In the genomic region with DNA sequence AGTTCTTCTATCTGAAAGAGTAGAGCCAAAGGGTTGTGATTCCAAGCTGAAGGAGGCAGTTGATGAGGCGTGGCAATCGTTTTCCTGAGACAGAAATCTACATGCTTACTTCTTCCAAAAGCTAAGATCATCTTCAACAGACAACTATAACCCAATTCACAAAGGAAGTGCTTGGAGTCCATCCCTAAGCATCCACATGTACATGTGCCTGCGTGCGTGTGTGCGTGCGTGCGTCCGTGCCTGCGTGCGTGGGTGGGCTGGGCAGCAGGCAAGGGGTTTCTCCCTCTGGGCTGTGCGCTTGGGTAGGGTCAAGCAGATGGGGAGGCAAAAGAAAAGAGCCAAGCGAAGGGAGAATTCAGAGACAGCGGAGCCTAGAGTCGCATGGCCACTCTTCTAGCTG, we compare ENCODE assay signal across 8 mouse cellular contexts.
A peak's percentile ranks its signal among the peaks of the same experiment; 100 is the strongest.
DNase-seq lines count a peak whose midpoint lies in the region; ATAC-seq and TF ChIP-seq lines count a peak whose summit lies in the region.
"Had no signal": no experiment of that assay in that cellular context is flagged by ENCODE, and none has a peak within 500 bp of the region (broad histone marks: within the 10 kb centered on the region; RNA-seq: fewer than 3 reads in every experiment).

No protein-coding gene starts in this region.

- no peaks in the 10 kb centered on the region for H3K9me3 ChIP-seq in heart, embryonic 13.5 days
- H3K9me3 ChIP-seq in E14TG2a.4 (ENCODE audit: low read length), result no peaks in the 10 kb centered on the region
- no peaks in the 10 kb centered on the region for H3K9me3 ChIP-seq in limb, embryonic 10.5 days (replicated peaks)

- DNase-seq in heart, postnatal 14 days, result no peak
- peak; percentile 60 for DNase-seq in R1 (ENCODE audit: low read depth, low spot score)
- no peak for DNase-seq in limb, embryonic 10.5 days (ENCODE audit: low spot score)
- no peak for DNase-seq in spleen, postnatal 14 days (ENCODE audit: low spot score in 2 of 2)
- no peak for DNase-seq in gastrocnemius, adult 8-10 months (ENCODE audit: low spot score in 2 of 2)
- DNase-seq: thymus, adult 2 months had no signal

- H3K4me1 ChIP-seq in heart, embryonic 13.5 days, result peaks cover 67% of the 10 kb centered on the region
- H3K4me1 ChIP-seq in E14TG2a.4 (replicated peaks; ENCODE audit: low read depth, low read length), result peaks cover 81% of the 10 kb centered on the region
- peaks cover 56% of the 10 kb centered on the region for H3K4me1 ChIP-seq in limb, embryonic 10.5 days

- no peaks in the 10 kb centered on the region for H3K36me3 ChIP-seq in heart, embryonic 13.5 days
- H3K36me3 ChIP-seq in E14TG2a.4 (ENCODE audit: insufficient read depth, low read length), result no peaks in the 10 kb centered on the region
- no peaks in the 10 kb centered on the region for H3K36me3 ChIP-seq in limb, embryonic 10.5 days

- WGBS in heart, embryonic 13.5 days, result 67% methylated on average over 14 of the region's 14 CpGs
- WGBS in limb, embryonic 10.5 days, result 83% methylated on average over 14 of the region's 14 CpGs

- TF ChIP-seq CTCF in E14TG2a.4 (conservative IDR thresholded peaks at IDR 0.05; ENCODE audit: low read length), result no peak

- peak overlapping the region; percentile 71 for H3K9ac ChIP-seq in heart, embryonic 13.5 days

- H3K4me2 ChIP-seq in heart, embryonic 13.5 days, result peak overlapping the region; percentile 55

- intact Hi-C loops in heart, postnatal 14 days (cut with DNase I), result loop anchor here (2.0 to 5.0 kb wide), 2 partner anchors 94 to 100 kb away; no protein-coding TSS in a partner anchor

- H3K27me3 ChIP-seq in heart, embryonic 13.5 days (replicated peaks), result no peaks in the 10 kb centered on the region
- H3K27me3 ChIP-seq in E14TG2a.4 (ENCODE audit: insufficient read depth, low read length), result no peaks in the 10 kb centered on the region
- H3K27me3 ChIP-seq in limb, embryonic 10.5 days (ENCODE audit: low read depth, poor library complexity, severe bottlenecking), result no peaks in the 10 kb centered on the region

- H3K27ac ChIP-seq in heart, embryonic 13.5 days (replicated peaks), result peak overlapping the region; percentile 93
- H3K27ac ChIP-seq in limb, embryonic 10.5 days, result peak overlapping the region; percentile 73

- ATAC-seq in heart, embryonic 13.5 days (ENCODE audit: extremely low read depth, insufficient number of reproducible peaks, low FRiP score, low TSS enrichment), result no peak

- no peak overlapping the region for H3K4me3 ChIP-seq in heart, embryonic 13.5 days
- H3K4me3 ChIP-seq in E14TG2a.4 (replicated peaks; ENCODE audit: low read length), result peak overlapping the region; percentile 65
- no peak overlapping the region for H3K4me3 ChIP-seq in limb, embryonic 10.5 days
